Mouse (Mus musculus): ENCODE measurements around the gene Cfap54.

DNA sequence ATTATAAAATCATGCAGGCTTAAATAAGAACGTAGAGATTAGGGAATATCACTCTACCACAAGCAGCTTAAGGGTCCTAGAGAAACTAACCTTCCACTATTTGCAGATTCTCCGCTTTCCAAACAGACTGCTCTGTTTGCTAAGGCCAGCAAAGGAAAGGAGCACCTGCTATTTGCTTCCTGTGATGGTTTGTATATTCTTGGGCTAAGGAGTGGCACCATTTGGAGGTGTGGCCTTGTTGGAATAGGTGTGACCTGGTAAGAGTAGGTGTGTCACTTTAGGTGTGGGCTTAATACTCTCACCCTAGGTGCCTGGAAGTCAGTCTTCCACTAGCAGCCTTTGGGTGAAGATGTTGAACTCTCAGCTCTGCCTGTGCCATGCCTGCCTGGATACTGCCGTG is 44.6 kb upstream of the Cfap54 start:
- TF ChIP-seq CTCF (IDR thresholded peaks at IDR 0.05; ENCODE audit: low read depth, low read length), result no peak
- no peak for TF ChIP-seq POLR2AphosphoS5 (IDR thresholded peaks at IDR 0.05; ENCODE audit: insufficient replicate concordance, low read depth, low read length)
- no peak for TF ChIP-seq GATA1 (IDR thresholded peaks at IDR 0.05; ENCODE audit: borderline replicate concordance, low read length)
